Mouse (Mus musculus) intestine, embryonic 15.5 days (tissue): ENCODE results near the gene Lax1. TPM values are rescaled to one million over a fixed set of nuclear protein-coding genes. Genes with fewer than 3 reads are reported as not detected.
"Not testable (repeated sequence)": the region's sequence is repeated elsewhere in the genome, so short reads cannot be mapped to it uniquely, and the experiment has no call there.

Experiments
- ATAC-seq: fragments of 200-750 bp; cut with Nextera tagmentation; 2 replicates; pipeline ENCODE4 v1.8.0; 2017; ENCODE audit warnings: moderate TSS enrichment, moderate library complexity
- H3K27ac ChIP-seq: fragments of 300-500 bp; sonication (generic); 2 replicates; pipeline ENCODE4 v1.5.1; 2015; ENCODE audit warnings: mild to moderate bottlenecking, inconsistent platforms
- H3K27me3 ChIP-seq: fragments of 300-500 bp; sonication (generic); replicated peaks from 2 replicates; pipeline ENCODE4 v1.6.1; 2015; ENCODE audit warnings: inconsistent platforms
- H3K36me3 ChIP-seq: fragments of 300-500 bp; sonication (generic); 2 replicates; pipeline ENCODE4 v1.6.1; 2015; ENCODE audit warnings: inconsistent platforms
- H3K4me1 ChIP-seq: fragments of 300-500 bp; sonication (generic); replicated peaks from 2 replicates; pipeline ENCODE4 v1.6.1; 2015; ENCODE audit warnings: inconsistent platforms
- H3K4me2 ChIP-seq: fragments of 300-500 bp; sonication (generic); replicated peaks from 2 replicates; pipeline ENCODE4 v1.6.1; 2015; ENCODE audit warnings: mild to moderate bottlenecking, inconsistent platforms
- H3K4me3 ChIP-seq: fragments of 300-500 bp; sonication (generic); replicated peaks from 2 replicates; pipeline ENCODE4 v1.5.1; 2015; ENCODE audit warnings: inconsistent platforms
- H3K9ac ChIP-seq: fragments of 300-500 bp; sonication (generic); 2 replicates; pipeline ENCODE4 v1.6.1; 2015; ENCODE audit warnings: inconsistent platforms
- H3K9me3 ChIP-seq: fragments of 300-500 bp; sonication (generic); 2 replicates; pipeline ENCODE4 v1.6.1; 2016; ENCODE audit warnings: inconsistent platforms
- WGBS: fragments of 180-500 bp; shearing (Covaris S2); methylation state at CpG from one replicate; pipeline ENCODE4 v1.1.7; 2015; 5-methylcytosine and 5-hydroxymethylcytosine counted together
- polyA plus RNA-seq: library from polyadenylated mRNA; unstranded; fragments of >200 nt; fragmentation: Nextera tagmentation; extraction: Ambion mirVana; gene quantifications from 2 replicates; pipeline ENCODE4 v1.2.1, GENCODE M21; 2015

The Lax1 gene
- polyA plus RNA-seq, 1 experiment from 2014 or later: 0.40 TPM

GRCm38 (mm10) chr1:133685749-133686519 is 4.0 kb downstream of the Lax1 start:
- Histone ChIP-seq H3K36me3 (no peaks in the 10 kb centered on the region), H3K27me3 (no peaks in the 10 kb centered on the region), H3K4me2 (no peak overlapping the region), H3K9me3 (no peaks in the 10 kb centered on the region), H3K4me1 (peaks cover 3% of the 10 kb centered on the region; the same call in 1 of the 2 replicates), H3K27ac (peak overlapping the region; percentile 51; the same call in 1 of the 2 replicates), H3K9ac (no peak overlapping the region), H3K4me3 (no peak overlapping the region)
- ATAC-seq: peak; percentile 94
- 66% methylated on average over 10 of the region's 10 CpGs for WGBS

GRCm38 (mm10) chr1:133671801-133672200 is 18.1 kb downstream of the Lax1 start:
- no peaks in the 10 kb centered on the region for H3K36me3 ChIP-seq
- H3K9ac ChIP-seq: no peak overlapping the region
- no peaks in the 10 kb centered on the region for H3K4me1 ChIP-seq
- WGBS: 64% methylated on average over 3 of the region's 3 CpGs
- no peaks in the 10 kb centered on the region for H3K9me3 ChIP-seq
- no peak overlapping the region for H3K4me2 ChIP-seq
- no peak overlapping the region for H3K27ac ChIP-seq
- H3K27me3 ChIP-seq: no peaks in the 10 kb centered on the region
- no peak overlapping the region for H3K4me3 ChIP-seq
- no peak for ATAC-seq

GRCm38 (mm10) chr1:133671266-133671665 is 18.6 kb downstream of the Lax1 start:
- H3K4me2 ChIP-seq: no peak overlapping the region
- H3K9me3 ChIP-seq: no peaks in the 10 kb centered on the region
- peak overlapping the region; percentile 49; the same call in 1 of the 2 replicates for H3K27ac ChIP-seq
- H3K9ac ChIP-seq: no peak overlapping the region
- no peak for ATAC-seq
- H3K36me3 ChIP-seq: no peaks in the 10 kb centered on the region
- H3K4me1 ChIP-seq: no peaks in the 10 kb centered on the region
- no peak overlapping the region for H3K4me3 ChIP-seq
- H3K27me3 ChIP-seq: no peaks in the 10 kb centered on the region
- WGBS: 81% methylated on average over 3 of the region's 3 CpGs

GRCm38 (mm10) chr1:133670776-133671175 is 19.1 kb downstream of the Lax1 start:
- H3K9ac ChIP-seq: no peak overlapping the region
- peak overlapping the region; percentile 49 for H3K27ac ChIP-seq
- no peaks in the 10 kb centered on the region for H3K9me3 ChIP-seq
- no peaks in the 10 kb centered on the region for H3K27me3 ChIP-seq
- no peak overlapping the region for H3K4me3 ChIP-seq
- no peaks in the 10 kb centered on the region for H3K4me1 ChIP-seq
- no peak; the same call in none of the 2 replicates for ATAC-seq
- H3K4me2 ChIP-seq: no peak overlapping the region
- 62% methylated on average over 6 of the region's 6 CpGs for WGBS
- H3K36me3 ChIP-seq: no peaks in the 10 kb centered on the region

- no peaks in the 10 kb centered on the region for H3K36me3 ChIP-seq
- H3K9ac ChIP-seq: no peak overlapping the region
- H3K27me3 ChIP-seq: no peaks in the 10 kb centered on the region
- peak; percentile 95 for ATAC-seq
- 61% methylated on average over 12 of the region's 12 CpGs for WGBS
- peak overlapping the region; percentile 18; the same call in 1 of the 2 replicates for H3K4me3 ChIP-seq
- H3K4me1 ChIP-seq: no peaks in the 10 kb centered on the region
- H3K27ac ChIP-seq: peak overlapping the region; percentile 49
- H3K9me3 ChIP-seq: no peaks in the 10 kb centered on the region
- 0 out of 2 replicates have a peak overlapping the region, but pooled peaks have one; percentile 25 for H3K4me2 ChIP-seq
Observed at GRCm38 (mm10) chr1:133670190-133670589, 19.7 kb downstream of the Lax1 start.

- ATAC-seq: no peak
- Histone ChIP-seq H3K36me3 (no peaks in the 10 kb centered on the region), H3K9ac (no peak overlapping the region), H3K4me2 (no peak overlapping the region), H3K9me3 (no peaks in the 10 kb centered on the region), H3K4me3 (no peak overlapping the region), H3K27ac (no peak overlapping the region), H3K4me1 (0 out of 2 replicates have a peak, but pooled peaks cover 2% of the 10 kb centered on the region), H3K27me3 (no peaks in the 10 kb centered on the region)
- whole genome bisulfite sequencing: 78% methylated on average over 3 of the region's 3 CpGs
Observed at GRCm38 (mm10) chr1:133668618-133669017, 21.3 kb downstream of the Lax1 start.

GRCm38 (mm10) chr1:133667721-133668120 is 22.2 kb downstream of the Lax1 start:
- no peak for ATAC-seq
- Histone ChIP-seq H3K4me3 (no peak overlapping the region), H3K9me3 (no peaks in the 10 kb centered on the region), H3K36me3 (no peaks in the 10 kb centered on the region), H3K4me1 (0 out of 2 replicates have a peak, but pooled peaks cover 2% of the 10 kb centered on the region), H3K4me2 (no peak overlapping the region), H3K27ac (no peak overlapping the region), H3K27me3 (no peaks in the 10 kb centered on the region), H3K9ac (no peak overlapping the region)
- 61% methylated on average over 7 of the region's 7 CpGs for WGBS

- H3K36me3 ChIP-seq, H3K4me2 ChIP-seq, H3K27me3 ChIP-seq, H3K9ac ChIP-seq, H3K4me3 ChIP-seq, H3K4me1 ChIP-seq, H3K9me3 ChIP-seq, ATAC-seq, H3K27ac ChIP-seq: not testable (repeated sequence)
- WGBS: 87% methylated on average over 8 of the region's 8 CpGs
Observed at GRCm38 (mm10) chr1:133665713-133666112, 24.2 kb downstream of the Lax1 start.

GRCm38 (mm10) chr1:133664203-133664970 is 25.5 kb downstream of the Lax1 start:
- no peaks in the 10 kb centered on the region for H3K9me3 ChIP-seq
- no peaks in the 10 kb centered on the region for H3K36me3 ChIP-seq
- H3K27ac ChIP-seq: peak overlapping the region; percentile 24; the same call in 1 of the 2 replicates
- no peaks in the 10 kb centered on the region for H3K27me3 ChIP-seq
- H3K4me1 ChIP-seq: peaks cover 8% of the 10 kb centered on the region; the same call in 1 of the 2 replicates
- no peak overlapping the region for H3K9ac ChIP-seq
- H3K4me3 ChIP-seq: no peak overlapping the region
- ATAC-seq: no peak
- H3K4me2 ChIP-seq: no peak overlapping the region
- 67% methylated on average over 11 of the region's 11 CpGs for WGBS

GRCm38 (mm10) chr1:133663427-133663826 is 26.5 kb downstream of the Lax1 start:
- Histone ChIP-seq H3K27me3 (no peaks in the 10 kb centered on the region), H3K9ac (no peak overlapping the region), H3K4me2 (no peak overlapping the region), H3K36me3 (no peaks in the 10 kb centered on the region), H3K27ac (peak overlapping the region; percentile 27; the same call in 1 of the 2 replicates), H3K9me3 (no peaks in the 10 kb centered on the region), H3K4me1 (peaks cover 16% of the 10 kb centered on the region), H3K4me3 (no peak overlapping the region)
- WGBS: 54% methylated on average over 4 of the region's 4 CpGs
- 0 out of 2 replicates have a peak, but pooled peaks have one; percentile 10 for ATAC-seq

- Histone ChIP-seq H3K9ac (no peak overlapping the region), H3K27ac (peak overlapping the region; percentile 27; the same call in 1 of the 2 replicates), H3K4me2 (no peak overlapping the region), H3K4me1 (peaks cover 19% of the 10 kb centered on the region), H3K36me3 (no peaks in the 10 kb centered on the region), H3K9me3 (no peaks in the 10 kb centered on the region), H3K27me3 (no peaks in the 10 kb centered on the region), H3K4me3 (no peak overlapping the region)
- 93% methylated on average over 7 of the region's 7 CpGs for WGBS
- ATAC-seq: no peak
Observed at GRCm38 (mm10) chr1:133662941-133663340, 27.0 kb downstream of the Lax1 start.

- ATAC-seq: peak; percentile 98
- peak within 1 kb of the TSS; percentile 83 for H3K9ac ChIP-seq
- H3K4me2 ChIP-seq: peak within 1 kb of the TSS; percentile 66
- H3K27ac ChIP-seq: peak within 1 kb of the TSS; percentile 89
- 3% methylated on average over 26 of the region's 26 CpGs for WGBS
- H3K27me3 ChIP-seq: no peaks in the 10 kb centered on the region
- peaks cover 24% of the 10 kb centered on the region for H3K4me1 ChIP-seq
- H3K4me3 ChIP-seq: peak within 1 kb of the TSS; percentile 70
- no peaks in the 10 kb centered on the region for H3K9me3 ChIP-seq
- H3K36me3 ChIP-seq: no peaks in the 10 kb centered on the region
Observed at GRCm38 (mm10) chr1:133661203-133661933, 28.5 kb downstream of the Lax1 start, which contains the start of gene Gm38394. Gene Gm38394, minus strand, starts transcription at chr1:133661318.
